Mouse (Mus musculus): ENCODE data around the gene Prdx4.

DNA sequence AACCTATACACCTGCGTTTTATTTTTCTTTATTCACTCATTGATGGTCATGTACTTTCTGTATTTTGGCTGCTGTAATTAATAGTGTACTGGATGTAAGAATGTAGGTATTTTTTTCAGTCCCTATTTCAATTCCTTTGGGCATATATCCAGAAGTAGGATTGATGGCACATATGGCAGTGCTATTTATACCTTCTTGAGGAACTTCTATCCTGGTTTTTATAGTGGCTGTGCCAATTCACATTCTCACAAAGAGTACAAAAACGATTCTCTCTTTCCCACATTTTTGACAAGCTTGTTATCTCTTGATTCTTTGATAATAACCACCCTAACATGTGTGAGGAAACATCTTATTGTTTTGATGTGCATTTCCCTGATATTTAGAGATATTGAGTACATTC lies 24.5 kb upstream of the Prdx4 start:
- TF ChIP-seq CTCF (IDR thresholded peaks at IDR 0.05): no peak
- no peak for TF ChIP-seq EP300 (IDR thresholded peaks at IDR 0.05)
